Mouse (Mus musculus) adrenal gland, postnatal 10 days (tissue): Measurements from ENCODE around the gene Ccdc107. TPM values are rescaled to one million over a fixed set of nuclear protein-coding genes. Genes with fewer than 3 reads are reported as not detected.
"Not testable (repeated sequence)": the region's sequence is repeated elsewhere in the genome, so short reads cannot be mapped to it uniquely, and the experiment has no call there.

Source experiments
- DNase-seq: peaks from one replicate; pipeline ENCODE4 v3.0.0; 2021; ENCODE audit warnings: mixed read lengths
- total RNA-seq, 2 experiments: library from RNA; stranded (reverse); gene quantifications; 2 replicates each; pipeline ENCODE4 v1.2.3; 2021

Ccdc107 gene
- total RNA-seq, 2 experiments from 2014 or later = 41.1 to 45.5 TPM

GRCm38 (mm10) chr4:43483535-43484091 is 9.1 kb upstream of the Ccdc107 start, which contains the start of gene Sit1:
Sit1 (minus strand) TSS chr4:43483734.
- DNase-seq = no peak

- DNase-seq = not testable (repeated sequence)
These were observed 7.0 kb upstream of the Ccdc107 start for GRCm38 (mm10) chr4:43485666-43486065.

- no peak for DNase-seq
These were observed 3.1 kb upstream of the Ccdc107 start for GRCm38 (mm10) chr4:43489611-43490010.

GRCm38 (mm10) chr4:43490801-43491200 is 1.9 kb upstream of the Ccdc107 start:
- no peak for DNase-seq

- no peak for DNase-seq
These were observed 439 bp upstream of the Ccdc107 start for GRCm38 (mm10) chr4:43492101-43492820.

DNA sequence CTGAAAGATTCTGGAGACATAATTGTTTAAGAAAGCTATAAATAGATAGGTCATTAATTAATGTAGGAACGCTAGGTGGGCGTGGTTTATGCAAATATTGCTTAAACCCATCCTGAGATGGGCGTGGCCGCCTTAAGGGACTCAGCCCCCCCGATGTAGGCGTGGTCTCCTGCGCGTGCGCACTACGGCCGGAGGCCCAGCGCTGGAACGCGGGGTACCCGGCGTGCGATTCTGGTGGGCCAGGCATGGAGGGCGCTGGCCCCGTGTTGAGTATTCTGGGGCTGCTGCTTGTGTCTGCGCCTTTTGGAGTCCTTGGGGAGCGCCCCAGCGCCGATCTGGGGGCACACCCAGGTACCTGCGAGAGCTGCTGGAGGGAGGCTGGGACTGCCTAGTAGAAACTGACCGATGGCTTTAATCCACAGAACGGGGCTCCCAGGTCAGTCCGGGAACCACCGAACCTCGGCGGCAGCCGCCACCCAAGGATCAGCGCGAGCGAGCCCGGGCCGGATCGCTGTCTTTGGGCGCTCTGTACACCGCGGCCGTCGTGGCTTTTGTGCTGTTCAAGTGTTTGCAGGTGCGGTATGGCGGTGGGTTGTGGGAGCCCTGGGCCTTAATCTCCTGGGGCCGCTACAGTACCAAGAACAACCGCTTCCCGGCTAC is 616 bp downstream of the Ccdc107 start:
- peak; percentile 98 for DNase-seq

GRCm38 (mm10) chr4:43493846-43494240 is 1.1 kb downstream of the Ccdc107 start:
- no peak for DNase-seq

- no peak for DNase-seq
These were observed 3.9 kb downstream of the Ccdc107 start for GRCm38 (mm10) chr4:43496587-43496986.

- no peak for DNase-seq
These were observed 4.7 kb downstream of the Ccdc107 start for GRCm38 (mm10) chr4:43497405-43497804.

DNA sequence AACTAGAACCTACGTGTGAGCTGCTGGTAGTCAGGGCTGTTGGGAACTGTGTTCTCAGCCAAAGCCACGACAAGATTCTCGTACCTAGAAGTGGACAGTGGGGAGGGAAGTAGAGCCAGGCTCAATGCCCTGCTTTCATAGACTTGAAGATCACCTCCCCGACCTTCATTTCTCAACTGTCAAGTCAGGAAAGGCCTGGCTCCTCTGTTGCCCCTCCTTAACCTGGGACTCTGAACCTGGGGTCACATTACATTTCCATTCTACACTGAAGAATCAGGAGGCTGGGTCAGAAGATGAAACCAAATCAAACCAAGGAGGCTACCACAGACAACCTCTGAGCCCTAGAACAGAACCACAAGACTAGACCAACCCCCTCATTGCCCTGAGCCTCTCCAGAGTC is 5.2 kb downstream of the Ccdc107 start:
- no peak for DNase-seq

DNA sequence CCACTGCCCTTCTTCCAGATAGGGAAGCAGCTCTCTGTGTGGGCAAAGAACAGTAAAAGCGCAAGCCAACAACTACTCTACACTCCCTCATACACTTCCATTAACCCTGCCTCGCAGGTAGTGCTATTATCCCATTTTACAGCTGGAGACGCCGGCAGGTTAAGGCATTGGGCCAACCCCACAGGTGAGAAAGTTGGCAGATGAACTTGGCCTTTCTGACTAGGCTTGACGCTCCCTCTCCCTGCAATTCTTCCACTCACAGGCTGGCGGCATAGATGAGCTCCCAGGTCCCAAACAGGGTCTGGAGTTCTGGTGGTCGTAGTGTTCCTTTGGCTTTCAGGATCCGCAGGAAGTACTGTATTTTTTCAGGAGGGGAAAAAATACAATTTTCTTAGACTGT is 6.3 kb downstream of the Ccdc107 start:
- no peak for DNase-seq

- DNase-seq = peak; percentile 92
These were observed 7.0 kb downstream of the Ccdc107 start, which contains the start of gene Arhgef39 for GRCm38 (mm10) chr4:43499407-43500333. Arhgef39 (minus strand) TSS chr4:43499695.

- no peak for DNase-seq
These were observed 10.3 kb downstream of the Ccdc107 start for GRCm38 (mm10) chr4:43503041-43503440.

DNA sequence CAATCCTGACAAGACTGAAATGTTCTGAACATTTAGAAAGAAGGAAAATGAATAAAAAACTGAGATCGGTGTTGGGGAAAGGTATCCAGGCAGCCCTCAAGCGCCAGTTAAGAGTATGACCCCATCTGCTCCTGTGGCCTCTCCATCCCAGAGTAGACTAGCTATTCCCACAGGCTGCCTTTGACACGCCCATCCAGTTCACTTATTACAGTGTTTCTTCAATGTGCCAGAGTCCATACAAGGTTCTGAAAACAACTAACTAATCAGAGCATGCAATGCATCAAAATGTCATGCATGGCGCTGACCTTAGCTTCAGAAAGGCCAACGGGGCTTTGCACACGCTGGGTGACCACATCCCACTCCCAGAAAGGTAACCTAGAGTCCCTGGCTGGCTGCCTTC is 10.8 kb downstream of the Ccdc107 start:
- DNase-seq = no peak

- no peak for DNase-seq
These were observed 11.6 kb downstream of the Ccdc107 start for GRCm38 (mm10) chr4:43504269-43504668.

- no peak for DNase-seq
These were observed 13.4 kb downstream of the Ccdc107 start for GRCm38 (mm10) chr4:43506074-43506473.

GRCm38 (mm10) chr4:43506536-43507185 is 14.0 kb downstream of the Ccdc107 start, which contains the start of gene Car9:
Car9 (plus strand) TSS chr4:43506966.
- DNase-seq = peak; percentile 65

DNA sequence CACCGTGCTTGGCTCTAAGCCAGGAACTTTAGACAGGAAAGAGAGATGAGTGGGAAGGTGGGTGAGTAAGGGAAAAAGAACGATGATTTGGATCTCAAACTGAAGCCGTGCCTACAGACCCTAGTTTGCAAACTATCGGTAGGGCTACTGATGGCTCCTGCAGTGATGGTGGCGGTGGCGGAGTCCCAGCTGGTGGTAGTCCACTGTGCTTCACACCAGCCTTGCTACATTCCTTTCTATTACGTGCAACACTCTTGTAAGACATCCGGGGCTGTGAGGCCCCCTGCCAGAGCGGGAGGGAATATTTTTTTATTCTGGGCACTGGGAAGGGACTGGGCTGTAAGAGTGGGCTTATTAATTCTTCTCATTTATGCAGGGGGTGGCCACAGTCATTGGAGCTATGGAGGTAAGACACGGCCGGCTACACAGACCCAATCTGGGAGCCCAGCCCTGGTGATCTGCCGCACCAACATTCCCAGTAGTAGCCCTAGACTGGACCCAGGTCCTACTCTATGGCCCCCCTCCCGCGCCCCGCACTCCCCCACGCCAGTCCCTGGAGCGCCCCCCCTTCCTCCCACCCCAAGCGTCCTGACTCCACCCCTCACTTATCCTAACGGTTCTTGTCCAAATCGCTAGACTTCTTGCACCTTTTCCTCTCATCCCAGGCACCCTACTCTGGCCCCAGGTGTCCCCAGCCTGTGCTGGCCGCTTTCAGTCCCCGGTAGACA is 15.4 kb downstream of the Ccdc107 start:
- peak; percentile 16 for DNase-seq

DNA sequence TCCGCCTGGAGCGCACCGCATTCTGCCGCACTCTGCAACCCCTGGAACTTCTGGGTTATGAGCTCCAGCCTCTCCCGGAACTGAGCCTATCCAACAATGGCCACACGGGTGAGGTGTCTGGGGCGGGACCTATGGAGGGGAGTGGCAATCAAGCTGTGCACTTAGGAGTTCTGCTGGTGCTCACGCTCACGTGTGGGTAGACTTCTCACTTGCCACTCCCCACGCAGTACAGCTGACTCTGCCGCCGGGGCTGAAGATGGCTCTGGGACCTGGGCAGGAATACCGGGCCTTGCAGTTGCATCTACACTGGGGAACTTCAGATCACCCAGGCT is 15.9 kb downstream of the Ccdc107 start:
- peak; percentile 70 for DNase-seq

- DNase-seq = no peak
These were observed 16.4 kb downstream of the Ccdc107 start for GRCm38 (mm10) chr4:43509109-43509508.
